Mouse (Mus musculus) heart, adult 2 months (tissue): Measurements from ENCODE around the gene Skint8.

Experiments
- CTCF ChIP-seq: fragments of 200-600 bp; IDR thresholded peaks from 2 replicates; pipeline ENCODE4 v1.8.1; 2022; ENCODE audit warnings: antibody characterized with exemption, mild to moderate bottlenecking, moderate library complexity
- POLR2A ChIP-seq: fragments of 200-500 bp; IDR thresholded peaks from 2 replicates; pipeline ENCODE4 v1.6.1; 2011; ENCODE audit warnings: mild to moderate bottlenecking, low read depth, low read length, control low read depth; ENCODE audit not compliant: insufficient read depth

- no peak for TF ChIP-seq CTCF
- no peak for TF ChIP-seq POLR2A
Measured at GRCm38 (mm10) chr4:111898566-111898965, 20.6 kb upstream of the Skint8 start.
